Mouse (Mus musculus) kidney, adult 8-10 months (tissue): ENCODE results near the gene Mapkbp1.

Experiments
- DNase-seq, 2 experiments: peaks; one replicate each; pipeline ENCODE4 v3.0.0; 2022

Mapkbp1 gene

GRCm38 (mm10) chr2:120011462-120012200, 39.1 kb downstream of the Mapkbp1 start:
- DNase-seq, result peak; percentile 47 to 70

- no peak for DNase-seq
These were observed 40.4 kb downstream of the Mapkbp1 start for GRCm38 (mm10) chr2:120012924-120013323.

- DNase-seq, result no peak
These were observed 41.5 kb downstream of the Mapkbp1 start for GRCm38 (mm10) chr2:120013831-120014486.

DNA sequence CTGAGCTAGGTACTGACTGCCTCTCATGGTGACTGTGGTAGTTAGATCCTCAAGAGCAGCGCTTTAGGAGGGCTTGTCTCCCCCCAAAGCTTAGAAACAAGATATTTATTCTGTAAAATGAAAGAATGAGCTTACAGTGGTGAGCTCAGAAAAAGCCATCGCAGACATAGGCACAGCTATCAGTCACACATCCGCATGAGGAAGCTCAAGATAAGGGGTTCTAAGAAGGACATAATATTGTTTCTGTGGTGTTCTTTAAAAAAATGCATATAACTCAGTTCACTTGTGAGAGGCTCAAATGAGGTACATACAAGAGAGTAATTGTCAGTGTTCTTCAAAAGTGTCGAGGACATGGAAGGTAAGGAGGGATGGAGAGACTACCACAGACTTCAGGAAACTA, 43.4 kb downstream of the Mapkbp1 start:
- DNase-seq, result no peak

GRCm38 (mm10) chr2:120017599-120017998, 45.1 kb downstream of the Mapkbp1 start:
- no peak for DNase-seq

DNA sequence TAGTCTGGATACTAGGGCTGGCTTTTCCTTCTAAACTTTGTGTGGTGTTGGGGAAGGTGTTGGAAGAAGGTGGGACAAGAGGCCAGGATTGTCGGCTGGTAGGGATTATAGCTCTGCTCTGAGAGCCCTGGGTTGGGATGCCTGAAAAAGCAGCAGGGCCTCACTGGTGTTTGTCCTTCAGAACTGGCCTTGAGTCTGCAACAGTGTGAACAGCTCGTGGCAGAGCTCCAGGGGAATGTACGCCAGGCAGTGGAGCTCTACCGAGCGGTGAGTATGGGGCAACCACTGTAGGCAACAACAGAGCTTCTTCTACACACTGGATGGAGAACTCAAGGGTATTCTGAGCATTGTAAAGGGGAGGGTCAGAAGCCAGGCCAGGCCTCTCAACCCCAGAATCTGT, 51.8 kb downstream of the Mapkbp1 start:
- DNase-seq, result no peak

DNA sequence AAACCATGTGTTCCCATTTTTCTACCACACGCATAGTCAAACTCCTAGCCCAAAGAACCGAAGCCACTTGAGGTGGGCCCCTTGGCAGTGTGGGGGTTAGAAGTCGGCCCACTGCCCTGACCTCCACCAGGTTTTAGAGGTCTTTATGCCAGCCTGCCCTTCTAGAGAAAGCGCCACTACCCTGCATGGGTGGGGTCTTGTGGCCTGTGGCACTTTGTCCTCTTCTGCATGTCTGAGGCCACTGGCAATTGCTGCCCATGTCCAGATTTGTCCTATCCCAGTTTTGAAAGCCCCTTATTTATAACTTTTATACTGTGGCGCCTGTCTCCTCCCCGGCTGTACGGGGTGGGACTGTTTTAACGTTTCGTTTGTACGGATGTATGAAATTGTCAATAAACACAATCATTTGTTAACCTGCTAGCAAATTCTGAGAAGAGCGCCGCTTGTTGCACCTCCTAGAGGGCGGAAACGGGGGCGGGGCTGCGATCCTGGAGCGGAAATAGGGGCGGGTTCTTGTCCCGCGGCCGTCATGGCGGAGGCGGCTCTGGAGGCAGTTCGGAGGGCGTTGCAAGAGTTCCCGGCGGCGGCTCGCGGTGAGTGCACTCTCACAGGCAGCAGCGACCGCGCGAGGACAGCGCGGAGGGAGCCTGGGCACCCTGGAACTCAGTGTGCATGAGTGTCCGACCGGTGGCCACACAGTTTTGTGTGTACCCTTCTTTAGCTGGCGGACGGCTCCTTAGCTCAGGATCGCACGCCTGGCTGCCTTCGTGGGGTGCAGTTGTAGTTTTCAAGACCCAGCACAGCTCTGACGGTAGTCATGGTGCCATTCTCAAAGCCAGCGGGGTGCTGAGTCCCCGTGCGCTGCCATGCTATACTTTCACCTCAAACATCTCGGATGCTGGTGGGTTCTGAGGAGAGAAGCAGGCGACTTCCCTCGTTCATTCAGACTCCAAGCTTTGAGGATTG, 54.8 kb downstream of the Mapkbp1 start, which contains the start of the genes Jmjd7 and Gm28042:
TSS of gene Jmjd7 (plus strand) at position 500 of the 966 bp plus-strand sequence.
TSS of gene Gm28042 (plus strand) at position 510 of the 966 bp plus-strand sequence.
- peak; percentile 85 to 93 for DNase-seq

- DNase-seq, result no peak
These were observed 55.4 kb downstream of the Mapkbp1 start for GRCm38 (mm10) chr2:120027950-120028331.

DNA sequence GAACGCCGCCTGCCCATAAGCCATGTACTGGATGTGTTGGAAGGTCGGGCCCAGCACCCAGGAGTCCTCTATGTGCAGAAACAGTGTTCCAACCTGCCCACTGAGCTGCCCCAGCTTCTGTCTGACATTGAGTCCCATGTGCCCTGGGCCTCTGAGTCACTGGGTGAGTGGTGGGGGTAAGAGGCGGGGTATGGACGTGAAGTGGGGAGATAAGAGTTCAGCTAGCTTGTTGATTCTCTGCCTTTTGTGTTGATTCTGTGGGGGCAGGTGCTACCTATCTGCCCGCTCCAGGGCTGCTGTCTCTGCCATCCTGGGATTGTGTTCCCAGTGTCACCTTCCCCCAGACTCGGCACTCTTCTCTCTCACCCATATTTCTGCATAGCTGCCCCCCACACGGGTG, 57.9 kb downstream of the Mapkbp1 start:
- no peak for DNase-seq

DNA sequence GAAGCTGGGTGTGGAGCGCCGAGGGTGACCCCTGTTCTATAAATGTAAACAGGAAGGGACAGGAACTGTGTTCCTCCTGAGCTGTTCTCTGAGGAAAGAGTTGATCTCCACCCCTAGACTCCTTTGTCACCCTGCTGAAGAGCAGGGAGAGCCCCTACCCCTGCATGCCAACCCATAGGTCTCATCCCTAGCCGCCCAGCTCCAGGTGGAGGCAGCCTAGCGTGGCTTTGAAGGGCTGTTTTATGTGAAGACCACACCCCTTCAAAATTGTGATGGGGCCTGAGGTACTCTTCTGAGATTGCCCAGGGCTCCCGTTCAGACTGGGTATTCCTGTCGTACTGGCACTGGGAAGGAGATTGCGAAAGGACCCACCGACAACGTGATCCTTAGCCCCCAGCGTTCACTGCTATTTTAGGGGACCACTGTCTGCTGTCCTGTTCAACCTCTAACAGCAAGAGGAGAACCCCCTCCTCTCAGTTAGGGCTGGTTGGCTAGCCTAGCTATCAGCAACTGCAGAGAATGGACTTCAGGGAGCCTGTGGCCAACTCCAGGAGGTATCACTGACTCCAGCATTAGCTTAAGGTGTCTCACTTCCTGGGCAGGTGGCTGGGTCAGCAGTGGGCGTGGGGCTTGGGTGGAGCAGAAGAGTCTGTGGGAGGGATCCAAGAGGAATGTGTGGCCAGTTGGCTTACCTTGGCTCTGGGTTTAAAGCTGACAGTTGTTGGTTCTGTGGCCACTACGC, 60.4 kb downstream of the Mapkbp1 start, which contains the start of gene Pla2g4b:
TSS of gene Pla2g4b (plus strand) at position 692 of the 742 bp plus-strand sequence.
- no peak for DNase-seq

DNA sequence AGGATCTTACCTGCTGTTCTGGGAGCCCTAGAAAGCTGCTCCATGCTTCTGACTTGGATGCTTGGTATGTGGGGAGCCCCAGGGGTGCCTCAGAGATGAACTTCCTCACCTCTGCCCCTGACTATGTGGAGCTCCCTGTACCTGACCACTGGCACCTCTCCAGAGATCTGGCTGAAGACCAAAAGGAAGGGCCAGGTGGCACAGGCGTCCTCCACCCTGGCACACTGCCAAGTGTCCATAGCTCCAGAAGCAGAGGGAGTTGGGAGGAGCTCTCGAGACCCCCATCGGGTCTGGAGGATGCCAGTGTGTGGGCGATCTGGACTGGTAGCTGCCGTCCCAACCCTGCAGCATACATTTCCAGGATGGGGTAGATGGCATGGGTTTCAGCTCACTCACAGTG, 61.2 kb downstream of the Mapkbp1 start:
- no peak for DNase-seq

DNA sequence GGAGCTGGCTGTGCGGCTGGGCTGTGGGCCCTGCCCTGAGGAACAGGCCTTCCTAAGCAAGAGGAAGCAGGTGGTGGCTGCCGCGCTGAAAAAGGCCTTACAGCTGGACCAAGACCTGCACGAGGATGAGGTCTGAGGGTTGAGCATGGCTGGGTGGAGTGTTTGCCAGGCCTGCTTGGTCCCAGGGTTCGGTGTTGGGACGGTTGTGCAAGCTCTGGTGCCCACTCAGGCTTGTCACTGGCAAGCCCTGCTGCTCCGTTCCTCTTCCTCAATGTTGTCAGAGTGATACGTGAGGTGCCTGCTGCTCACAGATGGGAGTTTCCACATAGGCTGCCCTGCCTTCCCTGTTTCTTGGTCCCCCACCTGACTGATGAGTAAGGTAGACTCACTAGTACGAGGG, 65.2 kb downstream of the Mapkbp1 start:
- DNase-seq, result no peak

DNA sequence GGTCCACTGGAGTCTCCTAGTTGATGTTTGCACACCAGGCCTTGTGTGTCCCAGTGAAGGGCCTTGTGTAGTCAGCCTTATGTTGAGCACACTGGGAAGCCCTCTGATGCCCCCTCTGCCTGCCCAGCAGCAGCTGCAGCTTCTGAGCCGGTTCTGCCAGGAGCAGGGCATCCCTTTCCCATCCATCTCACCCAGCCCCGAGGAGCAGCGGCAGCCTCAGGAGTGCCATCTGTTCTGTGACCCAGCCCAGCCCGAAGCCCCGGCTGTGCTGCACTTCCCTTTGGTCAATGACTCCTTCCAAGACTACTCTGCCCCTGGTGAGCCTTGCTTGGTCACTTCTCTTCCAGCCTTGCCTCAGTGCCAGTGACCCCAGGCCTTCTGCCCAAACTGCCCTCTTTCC, 68.5 kb downstream of the Mapkbp1 start:
- no peak for DNase-seq

DNA sequence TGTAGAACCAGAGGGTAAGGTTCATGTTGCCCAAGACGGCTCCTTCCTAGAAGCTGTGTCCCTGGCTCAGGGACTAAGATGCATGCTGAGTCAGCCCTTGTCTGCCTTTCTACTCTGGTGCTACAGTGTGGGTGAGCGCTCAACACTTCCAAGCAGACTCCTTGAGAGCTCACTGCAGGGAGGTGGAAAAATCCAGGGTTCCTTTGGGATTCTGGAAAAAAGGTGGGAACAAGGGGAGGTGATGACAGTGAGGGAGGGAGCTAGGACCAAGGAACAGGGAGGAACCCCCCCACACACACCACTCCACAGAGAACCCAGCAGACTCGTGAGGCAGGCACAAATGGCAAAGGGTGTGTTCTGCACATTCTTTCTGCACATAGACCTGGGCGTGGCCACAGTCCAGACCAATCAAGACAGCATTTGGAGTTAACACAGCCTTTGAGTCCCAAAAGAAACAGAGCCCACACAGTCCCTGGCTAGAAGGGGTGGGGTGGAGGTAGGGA, 71.7 kb downstream of the Mapkbp1 start:
- no peak for DNase-seq

- no peak for DNase-seq
These were observed 72.2 kb downstream of the Mapkbp1 start for GRCm38 (mm10) chr2:120044676-120045075.

- DNase-seq, result no peak
These were observed 74.2 kb downstream of the Mapkbp1 start for GRCm38 (mm10) chr2:120046486-120047310.

- DNase-seq, result no peak
These were observed 75.7 kb downstream of the Mapkbp1 start for GRCm38 (mm10) chr2:120048173-120048572.

DNA sequence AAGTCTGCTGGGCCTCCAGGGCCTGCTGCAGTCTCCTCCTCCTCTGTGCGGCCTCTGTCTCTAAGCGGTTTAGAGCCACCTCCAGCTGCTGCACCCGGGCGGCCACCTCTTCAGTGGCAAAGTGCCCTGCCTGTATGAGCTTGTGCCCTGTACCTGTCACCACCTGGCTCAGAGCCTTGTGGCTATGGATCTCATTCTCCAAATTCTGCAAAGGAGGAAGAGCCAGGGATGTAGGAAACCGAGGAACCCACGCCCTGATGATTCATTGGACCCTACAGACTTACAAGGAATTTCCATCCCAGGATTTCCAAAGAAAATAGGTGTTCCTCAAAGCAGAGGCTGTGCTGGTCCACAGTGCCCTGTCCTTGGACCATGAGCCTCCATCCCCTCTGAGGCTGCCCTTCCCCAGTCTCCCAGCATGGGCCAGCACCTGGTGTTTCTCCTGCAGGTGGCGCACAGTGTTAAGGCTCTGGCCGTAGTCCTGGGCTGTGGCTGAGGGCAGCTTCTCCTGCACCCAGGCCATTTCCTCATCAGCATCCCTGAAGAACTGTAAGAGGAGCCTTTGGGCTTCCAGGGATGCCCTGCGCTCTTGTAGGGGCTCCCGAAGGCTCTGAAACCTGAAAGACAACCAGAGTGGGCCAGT, 77.3 kb downstream of the Mapkbp1 start:
- peak; percentile 33 to 61 for DNase-seq

DNA sequence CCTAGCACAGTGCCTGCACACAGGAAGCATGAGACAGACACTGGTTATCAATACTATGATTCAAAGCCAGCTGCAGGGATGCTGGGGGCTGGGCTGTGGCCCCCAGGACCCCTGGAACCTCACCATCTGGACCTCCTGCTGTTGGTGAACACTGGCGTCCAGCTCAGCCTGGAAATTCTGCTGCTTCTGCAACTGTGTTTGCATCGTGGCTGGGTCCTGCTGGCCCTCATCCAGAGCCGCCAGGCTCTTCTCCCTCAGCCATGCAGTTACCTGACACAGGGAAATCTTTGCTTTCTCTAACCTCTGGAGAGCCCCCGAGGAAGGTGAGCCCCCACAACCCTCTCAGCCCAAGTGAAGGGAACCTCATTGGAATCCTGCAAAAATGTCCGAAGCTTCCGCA, 78.9 kb downstream of the Mapkbp1 start:
- DNase-seq, result no peak

DNA sequence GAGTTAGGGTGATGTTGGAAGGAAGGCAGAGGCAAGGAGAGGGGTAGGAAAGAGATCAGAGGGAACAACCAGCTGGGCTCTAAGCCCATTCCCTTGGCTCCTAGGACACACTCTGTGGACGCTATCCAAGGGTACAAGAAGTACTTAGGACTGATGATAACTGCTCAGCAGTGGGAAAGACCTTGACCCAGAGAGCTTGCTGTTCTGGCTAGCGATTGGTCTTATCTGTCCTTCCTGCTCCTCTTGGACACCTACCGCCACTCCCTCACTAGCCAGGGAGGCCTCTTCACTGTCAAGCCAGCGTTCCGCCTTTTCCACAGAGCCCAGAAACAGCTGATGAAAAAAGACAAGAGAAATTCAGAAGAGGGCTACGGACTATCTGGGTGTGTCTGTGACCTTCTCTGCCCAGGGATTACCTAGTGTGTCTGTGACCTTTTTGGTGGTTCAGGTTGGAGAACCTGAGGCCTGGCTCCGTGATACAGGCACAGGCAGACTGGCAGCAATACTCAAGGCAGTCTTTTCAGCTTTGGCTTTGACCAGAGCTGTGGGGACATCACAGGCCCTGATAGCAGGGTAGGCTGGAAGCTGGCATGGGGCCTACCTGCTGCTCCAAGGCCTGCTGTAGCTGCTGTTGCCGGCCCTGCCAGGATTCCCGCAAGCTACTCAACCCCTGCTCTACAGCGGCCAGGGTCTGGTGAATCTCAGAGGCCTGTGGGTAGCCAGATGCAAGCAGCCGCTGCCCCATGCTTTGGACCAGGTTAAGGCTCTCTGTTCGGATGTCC, 82.5 kb downstream of the Mapkbp1 start:
- no peak for DNase-seq
